Mouse (Mus musculus) liver, embryonic 14.5 days (tissue): Measurements from ENCODE around the gene Necab2. TPM values are rescaled to one million over a fixed set of nuclear protein-coding genes. Genes with fewer than 3 reads are reported as not detected.

Experiments
- ATAC-seq: fragments of 200-750 bp; cut with Nextera tagmentation; 2 replicates; pipeline ENCODE4 v1.8.0; 2017; ENCODE audit warnings: moderate number of reproducible peaks, mild to moderate bottlenecking, moderate library complexity; ENCODE audit not compliant: insufficient read depth
- DNase-seq, 3 experiments: peaks; one replicate each; pipeline ENCODE4 v3.0.0-alpha.2; 2012 to 2013; ENCODE audit warnings: low read depth in 3 of 3, low spot score in 3 of 3
- H3K27ac ChIP-seq: fragments of 300-500 bp; sonication (generic); 2 replicates; pipeline ENCODE4 v1.5.1; 2014; ENCODE audit warnings: moderate library complexity, mild to moderate bottlenecking, control low read depth, inconsistent platforms
- H3K27me3 ChIP-seq: fragments of 300-500 bp; sonication (generic); 2 replicates; pipeline ENCODE4 v1.6.1; 2014; ENCODE audit warnings: mild to moderate bottlenecking, low read length, moderate library complexity; ENCODE audit not compliant: control insufficient read depth, insufficient read depth
- H3K36me3 ChIP-seq: fragments of 300-500 bp; sonication (generic); replicated peaks from 2 replicates; pipeline ENCODE4 v1.6.1; 2014; ENCODE audit warnings: low read depth; ENCODE audit not compliant: control insufficient read depth, insufficient read depth
- H3K4me1 ChIP-seq, 2 experiments: fragments of 200-500 bp in 1 of 2; fragments of 300-500 bp in 1 of 2; sonication (generic) in 1 of 2; replicated peaks; 2 replicates each; pipeline ENCODE4 v1.6.1; 2012 to 2014; ENCODE audit warnings: antibody characterized with exemption in 1 of 2, inconsistent platforms in 1 of 2, low read length in 1 of 2; ENCODE audit not compliant: control insufficient read depth in 2 of 2, insufficient read depth in 2 of 2
- H3K4me2 ChIP-seq: fragments of 300-500 bp; sonication (generic); 2 replicates; pipeline ENCODE4 v1.6.1; 2014; ENCODE audit warnings: low read depth, mild to moderate bottlenecking, control low read depth, moderate library complexity
- H3K4me3 ChIP-seq, 2 experiments: fragments of 200-500 bp in 1 of 2; fragments of 300-500 bp in 1 of 2; sonication (generic) in 1 of 2; 2 replicates each; pipeline ENCODE4 v1.5.1; 2012 to 2014; ENCODE audit warnings: low read depth in 2 of 2, low read length in 2 of 2, mild to moderate bottlenecking in 2 of 2, control low read depth in 1 of 2, inconsistent platforms in 1 of 2, moderate library complexity in 1 of 2; ENCODE audit not compliant: insufficient read depth in 1 of 2
- H3K9ac ChIP-seq: fragments of 300-500 bp; sonication (generic); replicated peaks from 2 replicates; pipeline ENCODE4 v1.6.1; 2014; ENCODE audit warnings: mild to moderate bottlenecking, control low read depth, moderate library complexity
- H3K9me3 ChIP-seq: fragments of 300-500 bp; sonication (generic); 2 replicates; pipeline ENCODE4 v1.6.1; 2016; ENCODE audit warnings: low read length, mixed read lengths; ENCODE audit not compliant: control insufficient read depth
- CTCF ChIP-seq: IDR thresholded peaks from 2 replicates; pipeline ENCODE4 v1.5.1; 2016; ENCODE audit warnings: antibody characterized with exemption, low read depth, control low read depth
- EP300 ChIP-seq: IDR thresholded peaks from 2 replicates; pipeline ENCODE4 v1.6.1; 2016; ENCODE audit warnings: antibody characterized with exemption, low read depth
- WGBS: fragments of 180-500 bp; shearing (Covaris S2); extraction: QIAGEN DNeasy Blood & Tissue Kit; methylation state at CpG from one replicate; pipeline ENCODE4 v1.1.7; 2014; ENCODE audit not compliant: insufficient replicate concordance; 5-methylcytosine and 5-hydroxymethylcytosine counted together
- polyA plus RNA-seq, 2 experiments: library from polyadenylated mRNA; depleted of rRNA in 1 of 2; stranded (reverse) in 1 of 2; unstranded in 1 of 2; fragments of >200 nt; fragmentation: Nextera tagmentation in 1 of 2; extraction: Ambion mirVana in 1 of 2; gene quantifications; 2 replicates each; pipeline versions ENCODE4 v1.2.1 to v1.2.3; 2012 to 2014

Gene Necab2
- polyA plus RNA-seq, 2 experiments: 0.06 TPM; not detected in 1

GRCm38 (mm10) chr8:119447781-119448170 is 1.3 kb downstream of the Necab2 start:
- no peak overlapping the region for H3K4me3 ChIP-seq
- WGBS: 7% methylated on average over 17 of the region's 17 CpGs
- no peaks in the 10 kb centered on the region; the same call in 1 of the 2 replicates for H3K36me3 ChIP-seq
- H3K4me1 ChIP-seq: no peaks in the 10 kb centered on the region
- no peaks in the 10 kb centered on the region for H3K9me3 ChIP-seq
- H3K27ac ChIP-seq: no peak overlapping the region
- peaks cover 31% of the 10 kb centered on the region for H3K27me3 ChIP-seq
- TF ChIP-seq EP300 (no peak), CTCF (no peak)
- ATAC-seq: no peak
- H3K9ac ChIP-seq: no peak overlapping the region
- no peak for DNase-seq
- no peak overlapping the region for H3K4me2 ChIP-seq

DNA sequence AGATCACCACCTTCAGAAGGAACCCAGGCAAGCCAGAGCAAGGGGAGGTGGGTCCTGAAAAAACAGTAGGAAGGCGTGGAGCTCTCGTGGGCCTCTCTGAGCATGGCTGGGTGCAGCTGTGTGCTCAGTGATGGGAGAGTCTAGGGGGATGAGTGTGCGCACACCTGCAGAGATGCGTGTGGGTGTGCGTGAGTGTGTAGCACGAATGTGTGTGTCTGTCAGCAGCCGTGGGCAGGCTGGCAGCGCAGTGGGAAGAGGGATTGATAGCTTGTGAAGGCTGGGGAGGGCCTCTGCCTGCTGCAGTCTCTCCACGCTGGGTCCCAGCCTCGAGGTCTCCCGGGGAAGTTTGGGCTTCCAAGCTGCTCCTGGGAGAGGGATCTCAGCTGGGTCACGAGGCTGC is 3.1 kb downstream of the Necab2 start:
- DNase-seq (no peak), ATAC-seq (no peak)
- WGBS: 58% methylated on average over 12 of the region's 12 CpGs
- Histone ChIP-seq H3K27me3 (peaks cover 31% of the 10 kb centered on the region), H3K4me2 (no peak overlapping the region), H3K4me3 (no peak overlapping the region), H3K36me3 (no peaks in the 10 kb centered on the region), H3K4me1 (no peaks in the 10 kb centered on the region), H3K9me3 (no peaks in the 10 kb centered on the region), H3K27ac (no peak overlapping the region), H3K9ac (no peak overlapping the region)
- no peak for TF ChIP-seq CTCF
- TF ChIP-seq EP300: no peak

- TF ChIP-seq EP300 (no peak), CTCF (no peak)
- Histone ChIP-seq H3K27me3 (peaks cover 27% of the 10 kb centered on the region), H3K9me3 (no peaks in the 10 kb centered on the region), H3K4me3 (no peak overlapping the region), H3K36me3 (no peaks in the 10 kb centered on the region), H3K27ac (no peak overlapping the region), H3K9ac (no peak overlapping the region), H3K4me2 (no peak overlapping the region), H3K4me1 (no peaks in the 10 kb centered on the region)
- DNase-seq (no peak), ATAC-seq (no peak)
- WGBS: 66% methylated on average over 4 of the region's 4 CpGs
Measured at GRCm38 (mm10) chr8:119451131-119451530, 4.6 kb downstream of the Necab2 start.

GRCm38 (mm10) chr8:119452919-119453318 is 6.4 kb downstream of the Necab2 start:
- TF ChIP-seq EP300 (no peak), CTCF (no peak)
- Histone ChIP-seq H3K4me3 (no peak overlapping the region), H3K4me1 (no peaks in the 10 kb centered on the region), H3K9ac (no peak overlapping the region), H3K4me2 (no peak overlapping the region), H3K27me3 (peaks cover 10% of the 10 kb centered on the region), H3K36me3 (no peaks in the 10 kb centered on the region), H3K9me3 (no peaks in the 10 kb centered on the region), H3K27ac (no peak overlapping the region)
- WGBS: 71% methylated on average over 5 of the region's 5 CpGs
- ATAC-seq: no peak
- no peak for DNase-seq

DNA sequence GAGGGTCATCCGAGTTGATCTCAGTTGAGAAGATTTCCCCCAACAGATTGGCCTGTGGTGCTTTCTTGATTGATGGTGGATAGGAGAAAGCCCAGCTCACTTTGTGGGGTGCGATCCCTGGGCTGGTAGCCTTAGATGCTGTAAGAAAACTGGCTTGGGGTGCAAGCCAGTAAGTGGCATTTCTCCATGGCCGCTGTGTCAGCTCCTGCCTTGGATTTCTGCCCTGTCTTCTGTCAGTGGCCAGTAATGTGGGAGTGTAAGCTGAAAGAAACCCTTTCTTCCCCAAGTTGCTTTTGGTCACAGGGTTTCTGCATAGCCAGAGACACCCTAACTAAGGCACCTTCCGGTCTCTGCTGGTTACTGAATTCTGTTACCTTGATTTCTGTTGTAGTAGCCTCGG is 9.5 kb downstream of the Necab2 start:
- no peak for ATAC-seq
- no peak overlapping the region for H3K4me2 ChIP-seq
- no peaks in the 10 kb centered on the region for H3K9me3 ChIP-seq
- H3K9ac ChIP-seq: no peak overlapping the region
- TF ChIP-seq CTCF (no peak), EP300 (no peak)
- no peak overlapping the region for H3K4me3 ChIP-seq
- H3K36me3 ChIP-seq: no peaks in the 10 kb centered on the region
- no peaks in the 10 kb centered on the region for H3K27me3 ChIP-seq
- 66% methylated on average over 5 of the region's 5 CpGs for WGBS
- DNase-seq: no peak
- no peak overlapping the region for H3K27ac ChIP-seq
- H3K4me1 ChIP-seq: no peaks in the 10 kb centered on the region

- no peak overlapping the region for H3K9ac ChIP-seq
- no peak for TF ChIP-seq CTCF
- TF ChIP-seq EP300: no peak
- no peaks in the 10 kb centered on the region for H3K36me3 ChIP-seq
- ATAC-seq (no peak), DNase-seq (no peak)
- no peaks in the 10 kb centered on the region for H3K9me3 ChIP-seq
- H3K4me1 ChIP-seq: no peaks in the 10 kb centered on the region
- H3K4me2 ChIP-seq: no peak overlapping the region
- peaks cover 3% of the 10 kb centered on the region for H3K27me3 ChIP-seq
- 47% methylated on average over 16 of the region's 16 CpGs for WGBS
- H3K27ac ChIP-seq: no peak overlapping the region
- no peak overlapping the region for H3K4me3 ChIP-seq
Measured at GRCm38 (mm10) chr8:119459724-119460123, 13.2 kb downstream of the Necab2 start.
